Mouse (Mus musculus): ENCODE data around the gene Rwdd2b.

GRCm38 (mm10) chr16:87427516-87427915, 12.9 kb downstream of the Rwdd2b start:
- no peak for TF ChIP-seq CTCF (conservative IDR thresholded peaks at IDR 0.05 in 1 of 2, IDR thresholded peaks at IDR 0.05 in 1 of 2; ENCODE audit: low read depth in 2 of 2, low read length in 2 of 2)
- no peak for TF ChIP-seq E2F4 (IDR thresholded peaks at IDR 0.05; ENCODE audit: insufficient replicate concordance, low read depth, low read length)
- TF ChIP-seq CHD2 (IDR thresholded peaks at IDR 0.05; ENCODE audit: low read length) = no peak

Data from CH12.LX (cell line).